Mouse (Mus musculus): ENCODE measurements around the gene Esr1. TPM values are rescaled to one million over a fixed set of nuclear protein-coding genes. Genes with fewer than 3 reads are reported as not detected.

Gene Esr1
- total RNA-seq, 2 experiments from 2014 or later, result 3.3 to 4.0 TPM

Other genes with a start within 250 kb of the Esr1 start
- gene Zbtb2, start 223.5 kb upstream of the Esr1 start, total RNA-seq (2015), result 12.8 and 14.2 TPM in 2 replicates
- 10.8 and 12.2 TPM in 2 replicates for gene Zbtb2, start 223.5 kb upstream of the Esr1 start, total RNA-seq (2017)
- 35.0 and 40.7 TPM in 2 replicates for gene Rmnd1, start 179.2 kb upstream of the Esr1 start, total RNA-seq (2015)
- 21.1 and 29.5 TPM in 2 replicates for gene Rmnd1, start 179.2 kb upstream of the Esr1 start, total RNA-seq (2017)
- gene Armt1, start 179.1 kb upstream of the Esr1 start, total RNA-seq (2015), result 20.8 and 26.4 TPM in 2 replicates
- 24.4 and 27.4 TPM in 2 replicates for gene Armt1, start 179.1 kb upstream of the Esr1 start, total RNA-seq (2017)
- 0.30 TPM in 1 of 2 replicates, not detected in the other for gene Ccdc170, start 129.1 kb upstream of the Esr1 start, total RNA-seq (2015)
- gene Ccdc170, start 129.1 kb upstream of the Esr1 start, total RNA-seq (2017), result 0.08 and 0.22 TPM in 2 replicates